Mouse (Mus musculus) gastrocnemius, postnatal 14 days (tissue): Measurements from ENCODE around the gene Rarb. TPM values are rescaled to one million over a fixed set of nuclear protein-coding genes. Genes with fewer than 3 reads are reported as not detected.
"Not testable (repeated sequence)": the region's sequence is repeated elsewhere in the genome, so short reads cannot be mapped to it uniquely, and the experiment has no call there.

ENCODE experiments used
- DNase-seq: peaks from one replicate; pipeline ENCODE4 v3.0.0; 2021; ENCODE audit warnings: mixed read lengths
- intact Hi-C: fragments of 180-260 bp; cut with DNase I; formaldehyde crosslinking; loops from one replicate; pipeline ENCODE4 v1.15.1; 2025; ENCODE audit warnings: low total_unique reads
- long read RNA-seq, 2 experiments: library from polyadenylated mRNA; stranded (forward); transcript quantifications; one replicate each; pipeline ENCODE4 v2.0.0; 2021
- total RNA-seq, 2 experiments: library from RNA; stranded (reverse); gene quantifications; 2 replicates each; pipeline ENCODE4 v1.2.3; 2021

The Rarb gene
- 1 to 10 TPM; 4.9 to 8.0 TPM for total RNA-seq
- long read RNA-seq, experiment 1, transcript Rarb-201 (8 exons, 3,108 nt) = major isoform, 5 of 6 reads
- long read RNA-seq, experiment 1, partial matches to known transcripts = 0 of 6 reads
- long read RNA-seq, experiment 1, other reads (novel, unspliced or antisense) = 1 of 6 reads
- long read RNA-seq, experiment 2, transcript Rarb-201 (8 exons, 3,108 nt) = major isoform, 7 of 9 reads
- long read RNA-seq, experiment 2, partial matches to known transcripts = 0 of 9 reads
- long read RNA-seq, experiment 2, other reads (novel, unspliced or antisense) = 2 of 9 reads

DNA sequence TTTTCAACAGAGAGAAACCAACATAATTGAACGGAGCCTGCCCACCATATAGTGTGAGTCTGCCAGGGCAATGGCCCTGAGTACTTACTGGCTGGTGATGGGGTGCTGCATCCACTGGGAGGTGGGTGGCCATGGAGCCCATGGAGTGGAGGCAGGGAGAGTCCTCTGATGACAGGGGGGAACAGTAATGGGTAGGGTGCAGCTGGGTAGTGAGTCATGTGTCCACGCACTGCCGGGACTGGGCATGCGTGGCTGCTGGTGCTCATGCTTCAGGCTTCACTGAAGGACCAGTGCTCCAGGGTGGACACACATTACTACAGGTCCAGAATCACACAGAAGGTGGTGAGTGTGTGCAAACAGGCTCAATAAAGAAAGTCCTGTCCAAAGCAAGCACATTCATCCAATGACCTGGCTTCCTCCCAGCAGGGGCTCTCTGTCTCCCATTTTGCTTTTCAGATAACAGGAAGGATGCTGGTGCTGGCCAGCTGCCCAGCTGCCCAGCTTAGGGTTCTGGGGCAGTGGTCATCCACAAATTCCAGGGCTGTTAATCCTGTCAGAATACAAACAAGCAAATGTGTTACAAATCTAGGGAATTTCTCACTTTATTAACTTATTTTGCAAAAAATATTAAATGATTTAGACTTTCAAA lies at the start of gene Rarb:
Gene Rarb (minus strand): TSS at position 555 of the 649 bp plus-strand sequence.
- no peak for DNase-seq
- intact Hi-C loops = no loop called here

DNA sequence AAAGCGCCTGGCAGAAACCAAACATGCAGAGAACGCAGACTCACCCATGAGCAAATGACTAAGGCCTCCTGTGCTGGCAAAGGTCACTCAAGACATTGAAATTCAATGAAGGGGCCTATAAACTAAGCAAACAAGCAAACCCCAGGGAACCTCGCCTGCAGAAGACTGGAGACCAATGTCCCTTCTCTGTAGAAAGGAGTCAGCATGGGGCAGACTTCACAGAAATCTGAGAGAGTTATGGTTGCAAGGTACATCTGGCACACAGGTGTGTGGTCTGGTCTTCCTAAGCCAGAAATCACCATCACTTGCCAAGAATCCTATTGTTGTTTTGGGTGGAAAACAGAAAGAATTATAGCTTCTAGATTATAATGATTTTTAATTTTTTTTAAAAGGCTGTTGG lies 23.1 kb upstream of the Rarb start:
- DNase-seq = no peak
- intact Hi-C loops = no loop called here

GRCm38 (mm10) chr14:16841597-16841989 lies 22.6 kb upstream of the Rarb start:
- intact Hi-C loops = no loop called here
- DNase-seq = no peak

GRCm38 (mm10) chr14:16840951-16841596 lies 22.1 kb upstream of the Rarb start:
- DNase-seq = peak; percentile 61
- intact Hi-C loops = no loop called here

DNA sequence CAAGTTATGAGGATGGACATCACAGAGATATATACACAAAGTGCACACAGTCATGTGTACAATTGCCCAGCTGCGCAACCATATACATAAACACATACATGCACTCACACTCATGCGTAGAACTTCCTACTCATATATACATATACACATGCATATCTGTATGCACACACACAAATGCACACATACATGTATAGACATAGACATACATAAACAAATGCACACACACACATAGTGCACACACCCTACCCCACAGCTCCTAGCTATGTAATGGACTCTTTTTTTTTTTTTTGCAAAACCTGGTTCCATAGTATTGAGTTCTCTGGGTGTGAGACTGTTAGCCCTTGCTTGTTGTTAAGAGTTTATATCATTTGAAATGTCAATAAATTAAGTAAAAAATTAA lies 21.2 kb upstream of the Rarb start:
- intact Hi-C loops = no loop called here

DNA sequence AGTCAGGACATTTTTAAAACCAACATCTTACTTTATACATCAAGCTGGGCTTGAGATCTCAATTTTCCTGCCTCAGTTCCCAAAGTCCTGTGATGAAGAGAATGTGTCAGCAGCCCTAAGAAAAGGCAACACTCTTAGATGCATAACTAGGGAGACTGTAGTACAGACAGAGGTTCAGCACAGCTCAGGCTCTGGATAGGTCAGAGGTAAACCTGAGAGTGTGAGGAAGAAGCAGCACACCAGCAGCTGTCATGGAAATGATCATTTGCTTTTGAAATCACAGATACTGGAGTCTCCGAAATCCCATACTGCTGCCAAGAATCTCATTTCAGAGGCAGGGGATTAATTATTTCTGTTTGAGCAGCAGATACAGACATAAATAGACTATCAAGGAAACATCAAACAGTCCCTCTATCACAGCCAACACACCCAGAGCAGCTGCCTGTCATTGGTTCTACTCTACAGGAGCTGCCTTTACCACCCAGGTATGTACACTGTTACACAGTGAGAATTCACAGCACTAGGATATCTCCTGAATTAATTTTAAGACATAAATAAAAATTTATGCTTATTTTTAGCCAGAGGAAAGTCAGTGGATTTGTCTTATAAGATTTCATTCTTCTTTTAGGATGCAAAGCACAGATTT lies 3.7 kb downstream of the Rarb start:
- intact Hi-C loops = no loop called here

More for the DNA sequence above, 21.2 kb upstream of the Rarb start:
- DNase-seq = no peak

DNA sequence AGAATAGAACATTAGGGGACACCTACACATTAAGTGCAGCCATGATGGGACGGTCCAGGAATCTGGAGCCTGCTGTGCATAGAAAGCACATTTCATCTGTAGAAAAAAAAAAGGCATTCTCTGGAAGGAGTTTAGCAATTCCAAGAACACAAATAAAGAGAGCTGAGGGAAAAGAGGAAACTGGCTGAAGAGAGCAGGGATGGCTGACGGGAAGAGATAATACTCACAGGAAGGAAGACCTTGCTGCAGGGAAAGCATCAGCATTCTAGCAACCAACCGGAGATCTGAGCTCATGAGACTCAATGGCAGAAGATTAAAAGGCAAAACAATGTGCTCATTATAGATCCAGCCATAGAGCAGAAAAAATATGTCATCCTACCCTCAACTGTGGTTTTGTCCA lies 12.8 kb downstream of the Rarb start:
- intact Hi-C loops = no loop called here
- DNase-seq = no peak

More for the DNA sequence above, 3.7 kb downstream of the Rarb start:
- no peak for DNase-seq

- intact Hi-C loops = no loop called here
- DNase-seq = no peak
These were observed 28.8 kb downstream of the Rarb start for GRCm38 (mm10) chr14:16790161-16790560.

- no peak for DNase-seq
- intact Hi-C loops = no loop called here
These were observed 36.9 kb downstream of the Rarb start for GRCm38 (mm10) chr14:16781942-16782541.

DNA sequence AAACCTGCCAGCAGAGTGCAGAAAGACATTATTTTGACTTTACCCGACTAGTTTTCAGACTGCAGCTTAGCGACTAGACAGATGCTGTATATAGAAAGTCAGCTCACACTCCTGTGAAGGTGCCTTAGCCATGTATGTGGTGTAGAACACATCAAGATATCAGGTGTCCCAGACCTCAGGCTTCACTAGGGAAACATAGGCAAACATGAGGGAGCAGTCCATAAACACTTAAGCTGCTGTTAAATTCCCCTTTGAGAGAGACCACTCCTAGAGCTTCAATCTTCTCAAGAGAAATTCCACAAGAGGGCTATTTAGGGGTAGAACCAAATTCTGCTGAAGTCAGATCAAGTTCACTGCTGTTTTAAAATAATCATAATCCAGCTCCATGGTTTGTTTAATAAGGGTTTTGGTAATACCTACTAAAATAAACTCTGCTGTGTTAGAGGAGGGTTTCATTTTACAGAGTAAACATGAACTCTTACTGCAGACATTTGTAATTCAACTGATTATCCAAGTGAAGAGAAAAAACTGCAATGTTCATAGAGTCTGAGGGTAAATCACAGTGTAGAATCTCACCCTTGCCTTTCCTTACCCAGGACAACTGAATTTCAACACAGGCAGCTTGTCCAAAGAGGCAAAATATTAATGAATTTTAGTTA lies 42.1 kb downstream of the Rarb start:
- intact Hi-C loops = no loop called here
- DNase-seq = no peak

DNA sequence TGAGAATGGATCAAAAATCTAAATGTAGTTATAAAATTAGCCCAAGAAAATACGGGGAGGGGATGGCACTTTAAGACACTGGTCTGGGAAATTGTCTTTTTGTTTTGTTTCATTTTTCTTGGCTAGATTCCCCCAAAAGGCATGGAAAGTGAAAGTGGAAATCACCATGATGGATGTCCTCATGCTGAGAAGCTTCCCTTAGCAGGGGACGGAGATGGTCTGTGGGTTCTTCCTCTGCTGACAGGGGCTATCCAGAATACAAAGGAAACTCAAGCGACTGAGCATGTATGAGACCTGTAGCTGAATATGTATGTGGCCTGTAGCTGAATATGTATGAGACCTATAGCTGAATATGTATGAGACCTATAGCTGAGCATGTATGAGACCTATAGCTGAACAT lies 46.0 kb downstream of the Rarb start:
- DNase-seq = no peak
- intact Hi-C loops = no loop called here

DNA sequence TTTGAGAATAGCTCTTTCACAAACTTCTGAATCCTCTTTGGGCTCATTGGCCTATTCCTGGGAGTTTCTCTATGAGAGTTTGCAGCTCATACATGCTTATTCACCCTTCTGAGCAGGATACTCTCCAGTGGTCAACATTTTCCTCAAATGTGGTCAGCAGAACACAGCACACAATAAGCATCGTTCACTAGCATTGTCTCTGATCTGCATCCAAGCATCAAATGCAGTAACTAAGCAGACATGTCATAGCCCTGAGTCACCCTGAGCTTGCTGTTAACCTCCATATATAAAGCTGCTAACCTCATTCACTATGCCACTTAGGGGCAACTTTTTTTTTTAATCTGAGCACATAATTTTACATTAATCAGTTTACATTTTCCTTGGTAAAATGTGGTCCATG lies 53.1 kb downstream of the Rarb start:
- DNase-seq = no peak
- intact Hi-C loops = no loop called here

- no peak for DNase-seq
- intact Hi-C loops = no loop called here
These were observed 56.2 kb downstream of the Rarb start for GRCm38 (mm10) chr14:16762773-16763172.

DNA sequence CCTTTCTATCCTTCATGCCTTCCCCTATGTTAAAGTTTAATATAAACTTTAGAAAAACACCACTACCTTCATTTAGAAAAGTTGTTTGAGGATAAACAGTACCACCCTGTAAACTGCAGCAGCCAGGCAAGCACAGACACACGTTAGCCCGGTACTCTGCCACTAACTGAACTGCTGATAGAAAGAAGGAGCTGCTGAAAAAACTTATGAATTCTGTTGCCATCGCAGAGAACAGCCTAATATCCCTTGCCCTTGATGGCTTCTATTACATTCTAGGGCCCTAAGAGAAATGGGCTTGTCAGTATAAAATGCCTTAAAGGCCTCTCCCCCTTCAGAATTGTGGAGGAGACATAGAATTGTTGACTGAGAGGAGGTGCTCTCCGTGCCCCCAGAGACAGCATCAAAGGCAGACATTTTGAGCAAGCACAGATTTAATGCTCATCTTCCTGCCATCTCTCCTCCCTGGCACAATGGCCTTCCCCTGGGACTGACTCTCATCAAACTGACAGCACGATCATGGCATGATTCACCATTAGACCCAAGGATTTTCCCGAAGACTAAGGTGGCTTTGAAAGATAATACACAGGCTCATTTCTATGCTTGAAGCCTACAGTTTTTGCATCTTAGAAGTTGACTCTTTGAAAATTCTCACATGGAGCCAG lies 60.1 kb downstream of the Rarb start:
- intact Hi-C loops = no loop called here
- DNase-seq = no peak

GRCm38 (mm10) chr14:16755601-16756000 lies 63.4 kb downstream of the Rarb start:
- intact Hi-C loops, DNase-seq: not testable (repeated sequence)

DNA sequence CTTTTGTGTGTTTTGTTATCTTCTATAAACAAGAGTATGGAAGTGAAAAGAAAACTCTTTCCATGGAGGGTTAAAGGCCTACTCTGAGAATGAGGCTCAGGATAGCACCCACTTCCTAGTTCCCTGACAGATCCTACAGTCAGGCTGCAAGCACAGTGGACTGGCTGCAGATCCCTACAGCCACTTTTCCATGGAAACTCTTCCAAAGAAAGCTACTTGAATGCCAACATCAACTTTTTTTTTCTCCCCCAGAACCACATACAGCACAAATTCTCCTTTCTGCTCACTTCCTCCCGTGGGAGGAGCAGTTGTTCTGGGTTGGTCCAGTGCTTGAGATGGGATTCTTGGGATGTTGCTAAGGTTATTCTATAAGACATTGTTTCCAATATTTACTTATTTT lies 66.3 kb downstream of the Rarb start:
- DNase-seq = no peak
- intact Hi-C loops = no loop called here

DNA sequence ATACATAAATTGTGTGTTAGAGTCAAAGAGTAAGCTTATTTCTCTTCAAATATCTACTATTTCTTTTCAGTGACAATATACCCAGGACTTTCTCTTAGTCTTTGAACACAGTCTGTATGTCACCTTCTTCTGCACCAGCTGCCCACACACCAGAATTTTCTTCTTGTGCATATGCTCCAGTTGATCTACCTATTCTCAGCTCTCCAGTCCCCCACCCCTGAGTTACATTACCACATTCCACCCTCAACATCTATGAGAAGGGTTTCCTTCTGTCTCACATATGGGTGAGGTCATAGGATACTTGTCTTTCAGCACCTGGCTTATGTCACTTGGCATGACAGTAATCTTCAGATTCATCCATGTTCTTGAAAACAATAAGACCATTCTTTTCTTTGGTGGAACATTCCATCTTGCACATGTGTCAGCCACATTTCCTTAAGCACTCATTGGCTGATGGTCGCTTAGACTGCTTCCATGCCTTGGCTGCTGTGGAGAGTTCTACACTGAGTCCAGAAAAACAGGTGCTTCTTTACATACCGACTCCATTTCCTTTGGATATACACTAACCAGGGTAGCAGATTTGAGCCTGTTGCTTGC lies 71.9 kb downstream of the Rarb start:
- intact Hi-C loops = no loop called here
- DNase-seq = no peak

DNA sequence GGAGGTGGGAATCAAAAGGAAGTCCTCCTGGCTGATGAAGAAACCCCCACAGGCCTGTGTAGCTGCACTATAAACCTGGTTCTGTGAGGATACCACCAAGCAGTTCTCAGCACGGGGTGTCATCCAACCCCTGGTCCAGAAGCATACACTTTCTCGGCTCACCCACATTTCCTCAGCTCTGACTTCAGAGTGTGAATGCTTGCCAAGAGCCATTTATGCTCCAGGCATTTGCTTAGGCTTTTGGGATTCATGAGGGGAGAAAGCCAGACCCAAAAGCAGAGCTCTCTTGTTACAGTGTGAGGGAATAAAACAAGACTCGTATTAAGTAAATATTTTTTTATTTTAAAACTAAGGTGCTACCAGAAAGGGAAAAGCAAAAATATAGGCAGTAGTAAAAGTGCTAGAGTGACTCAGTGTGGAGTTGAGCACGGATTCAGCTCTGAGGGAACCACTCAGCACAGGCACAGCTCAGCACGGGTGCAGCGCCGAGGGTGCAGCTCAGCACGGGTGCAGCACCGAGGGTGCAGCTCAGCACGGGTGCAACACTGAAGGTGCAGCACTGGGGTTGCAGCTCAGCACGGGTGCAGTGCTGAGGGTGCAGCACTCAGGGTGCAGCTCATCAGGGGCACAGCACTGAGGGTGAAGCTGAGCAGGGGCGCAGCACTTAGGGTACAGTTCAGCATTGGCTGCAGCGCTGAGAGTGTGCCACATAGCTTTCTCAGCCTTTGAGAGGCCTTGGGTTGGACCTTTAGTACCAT lies 77.8 kb downstream of the Rarb start:
- intact Hi-C loops = no loop called here
- DNase-seq = no peak
